Mouse (Mus musculus): ENCODE data around the gene Itk. TPM values are rescaled to one million over a fixed set of nuclear protein-coding genes. Genes with fewer than 3 reads are reported as not detected.

Gene Itk
- polyA plus RNA-seq, 1 experiment from 2014 or later, result 0.08 TPM

DNA sequence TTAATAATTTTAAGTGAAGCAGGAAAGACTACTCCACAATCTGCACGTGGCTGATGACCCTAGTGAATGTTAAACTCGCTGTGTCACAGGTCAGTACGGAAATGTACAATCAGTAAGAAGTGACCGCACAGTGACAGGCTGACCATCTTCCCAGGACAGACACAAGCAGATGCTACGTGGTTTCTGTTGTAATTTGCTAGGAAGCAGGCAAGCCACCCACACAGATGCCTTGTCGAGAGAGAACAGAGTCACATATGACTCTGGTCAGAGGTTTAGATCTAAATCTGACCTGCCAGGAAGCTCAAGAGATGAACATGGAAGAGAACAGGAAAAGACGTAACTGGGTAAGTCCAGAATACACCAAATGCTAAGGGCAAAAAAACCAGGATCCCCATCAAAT, 3.6 kb upstream of the Itk start:
- 47% methylated on average over 7 of the region's 7 CpGs for WGBS (ENCODE audit: insufficient replicate concordance)
- no peak overlapping the region for H3K27ac ChIP-seq (replicated peaks)

DNA sequence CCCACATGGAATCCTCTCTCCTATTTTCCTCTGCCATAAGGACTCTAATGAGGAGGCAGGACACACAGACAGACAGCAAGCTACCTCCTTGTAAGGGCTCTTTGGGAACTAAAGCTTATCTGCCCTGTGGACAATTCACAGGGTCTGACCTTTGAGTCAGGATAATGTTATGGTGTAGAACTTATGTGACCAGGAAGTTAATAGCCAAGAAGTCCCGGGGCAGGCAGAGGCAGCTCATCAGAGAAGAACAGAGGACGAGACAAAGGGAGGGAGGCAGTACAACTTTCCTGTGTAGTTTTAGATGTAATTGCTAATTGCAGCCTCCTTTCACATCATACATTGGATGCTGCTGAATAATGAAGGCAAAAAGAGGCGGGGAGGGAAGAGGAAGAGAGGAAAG, 1.3 kb upstream of the Itk start:
- H3K9ac ChIP-seq, result no peak overlapping the region
- H3K27ac ChIP-seq (replicated peaks), result no peak overlapping the region
- no peak overlapping the region for H3K4me3 ChIP-seq (replicated peaks)
- no peak overlapping the region for H3K4me2 ChIP-seq
- H3K27me3 ChIP-seq, result no peaks in the 10 kb centered on the region
- H3K9me3 ChIP-seq (replicated peaks), result no peaks in the 10 kb centered on the region
- H3K4me1 ChIP-seq (replicated peaks), result no peaks in the 10 kb centered on the region
- no peaks in the 10 kb centered on the region for H3K36me3 ChIP-seq (replicated peaks)
- ATAC-seq (ENCODE audit: insufficient read depth), result no peak
- WGBS (ENCODE audit: insufficient replicate concordance), result 35% methylated on average over 3 of the region's 3 CpGs

More for the DNA sequence above, 3.6 kb upstream of the Itk start:
- Histone ChIP-seq H3K9me3 (replicated peaks) (no peaks in the 10 kb centered on the region), H3K9ac (no peak overlapping the region), H3K4me3 (replicated peaks) (no peak overlapping the region), H3K4me1 (replicated peaks) (peaks cover 10% of the 10 kb centered on the region; the same call in 1 of the 2 replicates), H3K27me3 (no peaks in the 10 kb centered on the region), H3K36me3 (replicated peaks) (no peaks in the 10 kb centered on the region), H3K4me2 (no peak overlapping the region)
- no peak for ATAC-seq (ENCODE audit: insufficient read depth)

DNA sequence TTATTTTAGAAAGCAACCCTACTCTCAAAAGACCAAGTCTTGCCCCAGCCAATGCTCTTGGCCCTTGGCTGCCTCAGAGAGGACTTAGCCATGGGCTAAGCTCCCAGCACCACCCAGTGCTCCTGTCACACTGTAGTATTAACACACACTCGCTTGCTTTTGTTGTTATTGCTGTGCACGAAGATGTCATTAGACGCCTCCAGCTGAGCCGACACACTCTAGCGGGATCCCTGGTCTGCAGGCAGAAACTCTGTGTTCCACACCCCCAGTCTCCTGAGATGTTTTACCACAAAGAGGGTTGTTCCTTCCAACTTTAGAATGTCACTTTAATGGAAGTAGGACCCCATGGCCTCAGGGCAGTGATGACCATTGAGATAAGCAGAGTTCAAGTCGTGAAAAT, 877 bp downstream of the Itk start:
- Histone ChIP-seq H3K9me3 (replicated peaks) (no peaks in the 10 kb centered on the region), H3K27me3 (no peaks in the 10 kb centered on the region), H3K27ac (replicated peaks) (no peak overlapping the region), H3K4me3 (replicated peaks) (no peak overlapping the region), H3K36me3 (replicated peaks) (no peaks in the 10 kb centered on the region), H3K4me1 (replicated peaks) (no peaks in the 10 kb centered on the region), H3K9ac (no peak overlapping the region), H3K4me2 (no peak overlapping the region)
- WGBS (ENCODE audit: insufficient replicate concordance), result 55% methylated on average over 6 of the region's 6 CpGs
- ATAC-seq (ENCODE audit: insufficient read depth), result no peak

DNA sequence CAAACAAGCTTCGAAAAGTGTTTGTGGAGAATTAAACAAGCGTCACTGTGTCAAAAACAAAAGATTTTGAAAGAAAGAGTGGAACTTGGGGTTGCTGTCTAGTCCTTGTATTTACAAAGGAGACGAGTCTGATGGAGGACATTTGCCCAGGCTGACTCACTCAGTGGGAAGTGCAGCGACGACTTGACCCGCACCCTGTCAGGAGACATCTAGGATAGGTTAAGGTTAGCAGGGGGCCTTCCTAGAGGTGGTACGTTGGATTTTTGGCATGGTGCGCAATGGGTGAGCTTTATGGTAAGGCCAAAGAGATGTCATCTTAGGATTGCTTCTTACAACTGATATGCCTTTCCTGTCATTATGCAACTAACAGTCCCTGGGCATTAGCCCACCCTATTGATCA, 2.3 kb downstream of the Itk start:
- H3K27ac ChIP-seq (replicated peaks), result no peak overlapping the region
- H3K9ac ChIP-seq, result no peak overlapping the region
- ATAC-seq (ENCODE audit: insufficient read depth), result no peak
- no peaks in the 10 kb centered on the region for H3K27me3 ChIP-seq
- WGBS (ENCODE audit: insufficient replicate concordance), result 75% methylated on average over 8 of the region's 8 CpGs
- H3K4me3 ChIP-seq (replicated peaks), result no peak overlapping the region
- H3K36me3 ChIP-seq (replicated peaks), result no peaks in the 10 kb centered on the region
- no peaks in the 10 kb centered on the region for H3K4me1 ChIP-seq (replicated peaks)
- no peaks in the 10 kb centered on the region for H3K9me3 ChIP-seq (replicated peaks)
- H3K4me2 ChIP-seq, result no peak overlapping the region

DNA sequence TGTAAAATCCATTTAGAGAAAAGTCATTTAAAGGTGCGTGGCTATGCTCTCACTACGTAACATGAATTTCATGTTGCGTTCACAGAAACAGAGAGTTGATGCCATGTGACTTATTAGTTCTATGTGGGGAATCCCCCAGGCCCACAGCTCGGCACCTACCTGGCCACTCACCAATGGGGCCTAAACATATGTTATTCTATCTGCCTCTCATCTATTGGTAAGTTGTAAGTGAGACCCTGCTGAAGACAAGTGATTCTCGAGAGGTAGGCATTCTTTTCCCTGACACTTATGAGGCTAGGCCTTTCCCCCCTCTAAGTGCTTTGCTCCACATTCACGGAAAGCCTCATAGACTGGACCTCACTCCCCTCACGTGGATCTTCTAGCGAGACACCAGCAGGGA, 2.8 kb downstream of the Itk start:
- H3K36me3 ChIP-seq (replicated peaks), result no peaks in the 10 kb centered on the region
- no peak overlapping the region for H3K4me2 ChIP-seq
- 71% methylated on average over 8 of the region's 8 CpGs for WGBS (ENCODE audit: insufficient replicate concordance)
- H3K9me3 ChIP-seq (replicated peaks), result no peaks in the 10 kb centered on the region
- H3K4me1 ChIP-seq (replicated peaks), result no peaks in the 10 kb centered on the region
- no peak overlapping the region for H3K9ac ChIP-seq
- no peak for ATAC-seq (ENCODE audit: insufficient read depth)
- H3K4me3 ChIP-seq (replicated peaks), result no peak overlapping the region
- no peaks in the 10 kb centered on the region for H3K27me3 ChIP-seq
- no peak overlapping the region for H3K27ac ChIP-seq (replicated peaks)

DNA sequence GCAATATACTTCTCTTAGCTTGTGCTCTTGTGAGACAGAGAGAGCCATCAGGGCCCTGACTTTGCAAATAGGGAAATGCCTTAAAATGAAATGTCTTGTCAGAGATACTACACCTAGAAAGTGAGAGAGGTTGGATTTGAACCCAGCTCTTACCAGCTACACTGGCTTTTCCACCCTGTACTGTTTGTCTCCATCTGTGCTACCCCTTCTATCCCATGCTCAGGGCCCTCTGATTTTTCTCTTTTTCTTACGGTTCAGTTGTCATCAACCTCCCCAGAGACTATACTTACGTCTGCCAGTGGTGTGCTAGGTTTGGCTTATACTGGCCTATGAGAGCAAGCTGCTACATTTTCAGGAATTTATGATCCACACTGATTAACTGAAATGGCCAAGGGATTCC, 4.4 kb downstream of the Itk start:
- Histone ChIP-seq H3K36me3 (replicated peaks) (no peaks in the 10 kb centered on the region), H3K4me1 (replicated peaks) (no peaks in the 10 kb centered on the region), H3K9ac (no peak overlapping the region), H3K27ac (replicated peaks) (no peak overlapping the region), H3K9me3 (replicated peaks) (no peaks in the 10 kb centered on the region), H3K27me3 (no peaks in the 10 kb centered on the region), H3K4me3 (replicated peaks) (no peak overlapping the region), H3K4me2 (no peak overlapping the region)
- ATAC-seq (ENCODE audit: insufficient read depth), result no peak
- WGBS (ENCODE audit: insufficient replicate concordance), result 70% methylated on average over 2 of the region's 2 CpGs

DNA sequence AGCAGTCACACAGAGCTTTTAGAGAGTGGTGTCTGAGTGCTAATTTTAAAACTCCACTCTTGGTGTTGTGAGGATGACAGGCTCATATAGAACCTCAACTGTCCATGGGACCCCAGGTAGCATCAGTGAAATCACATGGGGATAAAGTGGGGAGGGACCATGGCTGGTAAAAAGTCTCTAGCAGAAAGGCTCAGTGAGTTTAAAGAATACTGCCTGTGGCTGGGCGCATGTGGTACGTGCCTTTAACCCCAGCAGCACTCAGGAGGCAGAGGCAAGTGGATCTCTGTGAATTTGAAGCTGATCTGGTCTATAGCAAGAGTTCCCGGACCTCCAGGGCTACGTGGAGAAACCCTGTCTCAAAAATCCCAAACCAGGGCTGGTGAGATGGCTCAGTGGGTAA, 6.8 kb downstream of the Itk start:
- Histone ChIP-seq H3K4me1 (replicated peaks) (peaks cover 11% of the 10 kb centered on the region), H3K27me3 (no peaks in the 10 kb centered on the region), H3K27ac (replicated peaks) (no peak overlapping the region), H3K9ac (no peak overlapping the region), H3K4me3 (replicated peaks) (no peak overlapping the region), H3K4me2 (no peak overlapping the region), H3K36me3 (replicated peaks) (no peaks in the 10 kb centered on the region), H3K9me3 (replicated peaks) (no peaks in the 10 kb centered on the region)
- 70% methylated on average over 4 of the region's 4 CpGs for WGBS (ENCODE audit: insufficient replicate concordance)
- ATAC-seq (ENCODE audit: insufficient read depth), result no peak

DNA sequence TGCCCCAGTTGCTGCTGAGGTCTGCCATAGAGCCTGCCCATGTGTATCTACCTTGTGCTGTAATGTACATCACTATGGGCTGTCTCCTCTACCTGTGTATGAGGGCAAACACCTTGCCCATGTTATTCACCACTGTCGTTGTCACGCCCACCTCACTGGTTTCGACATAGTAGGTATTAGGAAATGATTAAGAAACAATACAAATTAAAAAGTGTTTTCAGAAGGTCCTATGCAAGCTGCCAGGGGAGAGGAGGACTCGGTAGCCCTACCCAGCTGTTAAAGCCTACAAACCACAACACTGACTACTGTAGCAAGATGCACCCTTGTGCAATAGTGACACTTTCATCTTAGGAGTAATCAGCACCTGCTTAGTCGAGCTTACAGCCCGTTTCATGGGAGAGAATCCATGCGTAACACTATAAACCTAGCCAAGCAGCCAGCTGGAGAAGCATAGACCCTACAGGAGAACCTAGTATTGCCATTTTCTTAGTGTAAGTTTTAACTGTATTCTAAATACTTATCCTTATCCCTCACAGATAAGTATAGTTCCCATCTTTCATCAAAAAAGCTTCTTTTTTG, 9.1 kb downstream of the Itk start:
- no peak for ATAC-seq (ENCODE audit: insufficient read depth)

DNA sequence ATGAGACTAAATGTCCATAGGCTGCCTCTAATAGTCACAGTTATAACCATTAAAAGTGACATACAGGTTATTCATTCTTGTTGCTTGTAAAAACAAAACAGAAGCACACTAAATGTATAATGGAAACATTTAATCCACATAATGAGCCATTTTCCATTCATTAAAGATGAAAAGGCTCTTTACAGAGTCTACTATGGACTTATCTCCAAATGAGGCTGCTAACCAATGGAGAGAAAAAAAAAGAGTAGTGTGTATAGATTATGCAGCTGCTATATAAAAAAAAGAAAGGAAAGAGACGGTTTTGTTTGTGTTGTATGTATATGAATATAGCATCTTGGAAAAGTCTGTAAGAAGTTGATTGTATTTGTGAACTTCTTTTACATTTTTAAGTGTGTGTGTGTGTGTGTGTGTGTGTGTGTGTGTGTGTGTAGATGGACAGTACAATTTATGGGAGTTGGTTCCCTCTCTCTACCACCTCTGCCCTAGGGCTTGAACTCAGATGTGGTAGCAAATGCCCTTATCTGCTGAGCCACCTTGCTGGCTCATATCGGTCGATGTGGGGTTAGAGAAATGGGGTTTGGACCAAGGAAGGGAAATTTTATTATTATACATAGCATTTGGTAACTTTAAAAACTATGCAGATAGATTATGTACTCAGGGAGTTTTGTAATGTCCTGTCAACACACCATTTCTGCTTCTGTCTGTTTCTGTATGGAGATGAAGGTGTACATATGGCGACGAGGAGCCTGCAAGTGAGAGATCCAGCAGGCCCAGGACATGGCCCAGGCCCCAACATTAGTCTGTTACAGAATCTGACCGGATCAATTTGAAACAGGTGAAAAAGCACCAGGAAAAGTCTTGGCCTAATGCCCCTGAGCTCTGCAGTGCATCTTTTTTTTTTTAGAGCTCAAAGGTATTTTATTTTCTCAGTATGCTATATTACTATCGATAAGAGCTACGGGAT, 11.2 kb downstream of the Itk start:
- ATAC-seq (ENCODE audit: insufficient read depth), result peak; percentile 96
- Histone ChIP-seq H3K9me3 (replicated peaks) (no peaks in the 10 kb centered on the region), H3K27me3 (no peaks in the 10 kb centered on the region), H3K4me3 (replicated peaks) (no peak overlapping the region), H3K9ac (no peak overlapping the region), H3K27ac (replicated peaks) (peak overlapping the region; percentile 45), H3K36me3 (replicated peaks) (no peaks in the 10 kb centered on the region), H3K4me2 (0 out of 2 replicates have a peak overlapping the region, but pooled peaks have one; percentile 7), H3K4me1 (replicated peaks) (peaks cover 16% of the 10 kb centered on the region)
- 48% methylated on average over 8 of the region's 8 CpGs for WGBS (ENCODE audit: insufficient replicate concordance)

More for the DNA sequence above, 9.1 kb downstream of the Itk start:
- Histone ChIP-seq H3K36me3 (replicated peaks) (no peaks in the 10 kb centered on the region), H3K4me2 (no peak overlapping the region), H3K4me3 (replicated peaks) (no peak overlapping the region), H3K4me1 (replicated peaks) (peaks cover 16% of the 10 kb centered on the region), H3K9me3 (replicated peaks) (no peaks in the 10 kb centered on the region), H3K27ac (replicated peaks) (no peak overlapping the region), H3K27me3 (no peaks in the 10 kb centered on the region), H3K9ac (no peak overlapping the region)
- 69% methylated on average over 7 of the region's 7 CpGs for WGBS (ENCODE audit: insufficient replicate concordance)

DNA sequence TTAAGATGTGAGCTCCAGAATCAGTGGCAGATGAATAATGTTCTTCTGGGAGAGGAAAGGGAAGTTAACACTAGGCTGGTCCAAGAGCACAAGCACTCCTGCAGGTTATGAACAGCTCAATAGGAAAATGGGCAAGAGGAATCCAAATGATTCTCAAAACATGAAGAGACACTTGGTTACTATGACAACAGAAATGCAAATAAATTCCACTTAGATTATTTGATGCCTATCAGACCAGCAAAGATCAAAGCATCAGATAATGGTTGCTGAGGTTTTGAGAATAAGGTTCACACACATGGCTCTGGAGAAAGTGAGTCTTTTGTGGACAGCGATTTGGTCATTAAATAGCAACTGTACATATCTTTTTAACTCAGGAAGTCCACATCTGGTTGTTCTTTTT, 12.0 kb downstream of the Itk start:
- WGBS (ENCODE audit: insufficient replicate concordance), result 71% methylated on average over 1 of the region's 1 CpGs
- H3K4me2 ChIP-seq, result no peak overlapping the region

DNA sequence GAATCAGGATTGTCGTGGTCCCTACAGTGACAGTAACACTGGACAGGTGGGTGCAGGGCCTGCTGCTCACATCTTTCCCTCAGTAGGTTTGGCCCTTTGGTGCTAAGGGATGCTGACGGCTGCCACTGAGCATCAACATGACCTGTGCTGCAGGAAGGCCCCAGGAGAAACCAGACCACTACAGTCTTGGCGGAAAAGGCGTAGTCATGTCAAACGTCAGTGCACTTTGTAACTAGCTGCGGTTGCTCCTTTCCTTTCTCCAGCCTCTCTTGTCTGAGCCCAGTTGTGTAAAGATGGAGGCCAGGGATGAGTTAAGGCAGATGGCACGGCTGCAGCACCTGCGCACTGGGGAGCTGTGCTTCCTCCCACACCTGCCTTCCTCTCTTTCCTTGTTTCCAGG, 14.3 kb downstream of the Itk start:
- Histone ChIP-seq H3K36me3 (replicated peaks) (no peaks in the 10 kb centered on the region), H3K9ac (no peak overlapping the region), H3K4me3 (replicated peaks) (no peak overlapping the region), H3K4me1 (replicated peaks) (peaks cover 16% of the 10 kb centered on the region), H3K9me3 (replicated peaks) (no peaks in the 10 kb centered on the region), H3K27ac (replicated peaks) (no peak overlapping the region), H3K4me2 (no peak overlapping the region), H3K27me3 (no peaks in the 10 kb centered on the region)
- WGBS (ENCODE audit: insufficient replicate concordance), result 72% methylated on average over 8 of the region's 8 CpGs
- ATAC-seq (ENCODE audit: insufficient read depth), result no peak

More for the DNA sequence above, 12.0 kb downstream of the Itk start:
- H3K4me1 ChIP-seq (replicated peaks), result peaks cover 16% of the 10 kb centered on the region
- H3K27me3 ChIP-seq, result no peaks in the 10 kb centered on the region
- no peaks in the 10 kb centered on the region for H3K9me3 ChIP-seq (replicated peaks)
- no peak overlapping the region for H3K27ac ChIP-seq (replicated peaks)
- no peak overlapping the region for H3K4me3 ChIP-seq (replicated peaks)
- no peak overlapping the region for H3K9ac ChIP-seq
- no peaks in the 10 kb centered on the region for H3K36me3 ChIP-seq (replicated peaks)
- no peak for ATAC-seq (ENCODE audit: insufficient read depth)
